ENCODE assay signal across 16 mouse cellular contexts in genomic region chr16:17656212-17656871, GRCm38 (mm10). TPM values are rescaled to one million over a fixed set of nuclear protein-coding genes. Genes with fewer than 3 reads are reported as not detected.
DNase-seq lines count a peak whose midpoint lies in the region; ATAC-seq and TF ChIP-seq lines count a peak whose summit lies in the region.
"Had no signal": no experiment of that assay in that cellular context is flagged by ENCODE, and none has a peak within 500 bp of the region (broad histone marks: within the 10 kb centered on the region; RNA-seq: fewer than 3 reads in every experiment).

No protein-coding gene starts in this region.

- no peak overlapping the region for H3K4me2 ChIP-seq in heart, embryonic 16.5 days (ENCODE audit: low read depth, low read length)
- H3K4me2 ChIP-seq in liver, postnatal 0 days (ENCODE audit: low read depth, low read length) = no peak overlapping the region
- H3K4me2 ChIP-seq: embryonic facial prominence, embryonic 13.5 days; limb, embryonic 15.5 days; midbrain, embryonic 12.5 days had no signal

- H3K27ac ChIP-seq in heart, embryonic 16.5 days (ENCODE audit: low read length) = peak overlapping the region; percentile 39; the same call in 1 of the 2 replicates
- no peak overlapping the region for H3K27ac ChIP-seq in liver, postnatal 0 days (ENCODE audit: low read depth)
- H3K27ac ChIP-seq: embryonic facial prominence, embryonic 13.5 days; forebrain, embryonic 10.5 days; limb, embryonic 15.5 days; midbrain, embryonic 12.5 days had no signal

- WGBS in heart, embryonic 16.5 days = 39% methylated on average over 5 of the region's 5 CpGs
- WGBS in liver, postnatal 0 days (ENCODE audit: insufficient replicate concordance) = 45% methylated on average over 5 of the region's 5 CpGs

- H3K9me3 ChIP-seq in heart, embryonic 16.5 days (replicated peaks; ENCODE audit: control insufficient read depth, low read length) = no peaks in the 10 kb centered on the region
- H3K9me3 ChIP-seq in liver, postnatal 0 days (ENCODE audit: low read length) = no peaks in the 10 kb centered on the region
- H3K9me3 ChIP-seq: embryonic facial prominence, embryonic 13.5 days; forebrain, embryonic 10.5 days; limb, embryonic 15.5 days; midbrain, embryonic 12.5 days had no signal

- H3K27me3 ChIP-seq in heart, embryonic 16.5 days (ENCODE audit: control insufficient read depth, insufficient read depth, low read length) = no peaks in the 10 kb centered on the region
- H3K27me3 ChIP-seq in liver, postnatal 0 days (ENCODE audit: insufficient read depth, low read length) = no peaks in the 10 kb centered on the region
- H3K27me3 ChIP-seq: embryonic facial prominence, embryonic 13.5 days; limb, embryonic 15.5 days; midbrain, embryonic 12.5 days had no signal

- no peak for TF ChIP-seq EP300 in liver, postnatal 0 days (IDR thresholded peaks at IDR 0.05; ENCODE audit: low read depth)

- no peak overlapping the region for H3K4me3 ChIP-seq in heart, embryonic 16.5 days (ENCODE audit: low read length)
- no peak overlapping the region for H3K4me3 ChIP-seq in liver, postnatal 0 days (ENCODE audit: low read depth, low read length)
- H3K4me3 ChIP-seq: embryonic facial prominence, embryonic 13.5 days; forebrain, embryonic 10.5 days; limb, embryonic 15.5 days; midbrain, embryonic 12.5 days had no signal

- peaks cover 19% of the 10 kb centered on the region for H3K4me1 ChIP-seq in heart, embryonic 16.5 days (ENCODE audit: control insufficient read depth, insufficient read depth, low read length)
- H3K4me1 ChIP-seq in liver, postnatal 0 days (ENCODE audit: insufficient read depth) = peaks cover 9% of the 10 kb centered on the region; the same call in 1 of the 2 replicates
- H3K4me1 ChIP-seq: embryonic facial prominence, embryonic 13.5 days; forebrain, embryonic 10.5 days; limb, embryonic 15.5 days; midbrain, embryonic 12.5 days had no signal

- TF ChIP-seq CTCF in liver, postnatal 0 days (IDR thresholded peaks at IDR 0.05; ENCODE audit: low read depth) = no peak

- peak; percentile 22 for DNase-seq in cerebellum, adult 9-10 months
- DNase-seq in heart, postnatal 14 days = no peak
- no peak for DNase-seq in liver, postnatal 0 days
- no peak for DNase-seq in liver
- no peak for DNase-seq in left cerebral cortex, adult 8-10 months (ENCODE audit: low spot score in 2 of 2)
- DNase-seq: gastrocnemius, postnatal 10 days; layer of hippocampus, adult 9-11 months; thymus, postnatal 36 days had no signal

- intact Hi-C loops in heart, postnatal 14 days (cut with DNase I) = no loop called here

- H3K36me3 ChIP-seq in heart, embryonic 16.5 days (ENCODE audit: control insufficient read depth, insufficient read depth) = peaks cover 34% of the 10 kb centered on the region
- H3K36me3 ChIP-seq in liver, postnatal 0 days (replicated peaks; ENCODE audit: insufficient read depth, low read length) = peaks cover 56% of the 10 kb centered on the region

- H3K9ac ChIP-seq in heart, embryonic 16.5 days (ENCODE audit: low read length) = no peak overlapping the region
- no peak overlapping the region for H3K9ac ChIP-seq in liver, postnatal 0 days (replicated peaks)
- H3K9ac ChIP-seq: embryonic facial prominence, embryonic 13.5 days; limb, embryonic 15.5 days; midbrain, embryonic 12.5 days had no signal

- ATAC-seq in cerebellum, adult (ENCODE audit: insufficient number of reproducible peaks, low FRiP score, low TSS enrichment) = no peak
- peak; percentile 38; the same call in 1 of the 2 replicates for ATAC-seq in heart, embryonic 16.5 days (replicated peaks; ENCODE audit: extremely low read depth, insufficient read depth, low FRiP score)
- peak; percentile 67; the same call in 1 of the 2 replicates for ATAC-seq in liver, postnatal 0 days
- peak; percentile 40; the same call in 1 of the 2 replicates for ATAC-seq in megakaryocyte-erythroid progenitor cell, adult 5-6 weeks (replicated peaks; ENCODE audit: low FRiP score, low TSS enrichment, poor library complexity, severe bottlenecking)
- ATAC-seq: lung, postnatal 0 days had no signal

RNA-seq across cellular contexts. Expression of gene Ccdc74a, which starts 10.1 kb away (rescaled TPM):
- 3.4 and 4.3 TPM in 2 replicates for polyA plus RNA-seq in heart, embryonic 16.5 days (2015; fragmentation: Nextera tagmentation; extraction: Ambion mirVana)
- total RNA-seq in heart, postnatal 14 days (2021) = 1 to 10 TPM in 1 of 2 experiments, under 1 TPM in 1; 0.72 to 1.2 TPM
- polyA plus RNA-seq in liver, postnatal 0 days (2015; fragmentation: Nextera tagmentation; extraction: Ambion mirVana) = 3.3 and 3.5 TPM in 2 replicates
- total RNA-seq in megakaryocyte-erythroid progenitor cell, adult 5-6 weeks (2014; fragmentation: Nextera tagmentation) = 1.3 and 13.1 TPM in 2 replicates
- 0.42 and 9.2 TPM in 2 replicates for total RNA-seq in megakaryocyte-erythroid progenitor cell, adult 5-6 weeks (2017)
- total RNA-seq in left cerebral cortex, adult 8-10 months (2022) = 10 to 100 TPM; 28.4 to 32.1 (median 30.0) TPM

RNA-seq across cellular contexts. Expression of gene Smpd4, which starts 37.2 kb away (rescaled TPM):
- polyA plus RNA-seq in heart, embryonic 16.5 days (2015; fragmentation: Nextera tagmentation; extraction: Ambion mirVana) = 22.8 TPM in 2 replicates
- total RNA-seq in heart, postnatal 14 days (2021) = 10 to 100 TPM; 18.7 to 21.2 TPM
- 6.4 and 7.3 TPM in 2 replicates for polyA plus RNA-seq in liver, postnatal 0 days (2015; fragmentation: Nextera tagmentation; extraction: Ambion mirVana)
- 88.7 and 152 TPM in 2 replicates for total RNA-seq in megakaryocyte-erythroid progenitor cell, adult 5-6 weeks (2014; fragmentation: Nextera tagmentation)
- 75.3 and 83.2 TPM in 2 replicates for total RNA-seq in megakaryocyte-erythroid progenitor cell, adult 5-6 weeks (2017)
- total RNA-seq in left cerebral cortex, adult 8-10 months (2022) = 10 to 100 TPM; 50.3 to 73.4 (median 70.3) TPM
